Mouse (Mus musculus): ENCODE measurements around the gene Polr3e. TPM values are rescaled to one million over a fixed set of nuclear protein-coding genes. Genes with fewer than 3 reads are reported as not detected.

Gene Polr3e
- polyA plus RNA-seq, 2 experiments: 25.8 to 36.3 TPM

DNA sequence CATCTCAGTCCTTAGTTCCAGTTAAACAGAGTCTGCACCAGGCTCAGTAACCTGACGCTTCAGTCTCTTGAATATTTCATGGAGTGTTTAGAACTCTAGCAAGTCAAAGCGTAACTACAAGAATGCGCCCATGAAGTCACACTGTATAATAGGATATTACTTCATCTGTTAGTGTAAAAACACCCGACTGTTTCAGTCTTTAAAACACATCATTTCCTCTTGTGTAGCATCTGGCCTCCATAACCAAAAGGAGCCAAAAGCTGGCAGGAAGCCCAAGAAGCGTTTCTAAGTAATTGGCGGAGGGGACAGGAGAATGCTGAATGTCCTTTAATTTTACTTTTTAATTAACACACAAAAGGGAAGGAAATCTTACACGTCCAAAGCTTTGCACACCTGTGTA lies 59.5 kb downstream of the Polr3e start:
- ATAC-seq (ENCODE audit: low FRiP score, low read depth) (peak; percentile 39; the same call in 1 of the 2 replicates), DNase-seq (ENCODE audit: low spot score) (peak; percentile 78)
- H3K27ac ChIP-seq (replicated peaks; ENCODE audit: low read depth, low read length): no peak overlapping the region
- no peak overlapping the region for H3K9ac ChIP-seq (ENCODE audit: low read depth, low read length, severe bottlenecking)
- 19% methylated on average over 7 of the region's 7 CpGs for WGBS
- H3K4me2 ChIP-seq (replicated peaks; ENCODE audit: low read depth, low read length, severe bottlenecking): no peak overlapping the region
- no peak overlapping the region for H3K4me3 ChIP-seq (replicated peaks; ENCODE audit: low read length)
- no peak for TF ChIP-seq POLR2A (IDR thresholded peaks at IDR 0.05; ENCODE audit: borderline replicate concordance, extremely low read depth, insufficient read depth, insufficient read length)
- no peaks in the 10 kb centered on the region for H3K36me3 ChIP-seq (ENCODE audit: control insufficient read depth, insufficient read depth, low read length)
- no peaks in the 10 kb centered on the region for H3K27me3 ChIP-seq (ENCODE audit: control insufficient read depth, insufficient read depth, low read length)
- H3K4me1 ChIP-seq (ENCODE audit: control insufficient read depth, insufficient read depth, low read length): peaks cover 33% of the 10 kb centered on the region
- H3K9me3 ChIP-seq (ENCODE audit: control insufficient read depth, low read length): no peaks in the 10 kb centered on the region

DNA sequence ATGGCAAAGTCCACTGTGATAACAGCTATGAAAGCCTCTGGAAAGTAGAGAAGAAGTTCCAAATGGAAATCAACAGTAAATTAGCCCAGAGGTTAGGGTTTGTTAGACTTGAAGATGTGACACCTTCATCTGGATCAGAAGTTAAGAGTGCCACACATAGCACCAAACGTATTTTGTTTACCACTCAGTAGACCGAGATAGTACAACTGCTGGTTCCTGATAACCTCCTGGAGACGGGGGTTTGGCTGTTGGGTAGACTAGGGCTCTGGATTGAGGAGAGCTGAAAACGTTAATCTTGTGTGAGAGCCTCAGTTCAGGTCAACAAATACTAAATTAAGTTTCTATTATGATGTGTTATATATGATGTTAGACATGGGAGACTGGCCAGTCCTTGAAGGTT lies 62.5 kb downstream of the Polr3e start:
- no peak for ATAC-seq (ENCODE audit: low FRiP score, low read depth)
- Histone ChIP-seq H3K4me2 (replicated peaks; ENCODE audit: low read depth, low read length, severe bottlenecking) (peak overlapping the region; percentile 15; the same call in 1 of the 2 replicates), H3K36me3 (ENCODE audit: control insufficient read depth, insufficient read depth, low read length) (no peaks in the 10 kb centered on the region), H3K27me3 (ENCODE audit: control insufficient read depth, insufficient read depth, low read length) (no peaks in the 10 kb centered on the region), H3K4me1 (ENCODE audit: control insufficient read depth, insufficient read depth, low read length) (peaks cover 30% of the 10 kb centered on the region), H3K9me3 (ENCODE audit: control insufficient read depth, low read length) (no peaks in the 10 kb centered on the region), H3K27ac (replicated peaks; ENCODE audit: low read depth, low read length) (no peak overlapping the region), H3K9ac (ENCODE audit: low read depth, low read length, severe bottlenecking) (no peak overlapping the region), H3K4me3 (replicated peaks; ENCODE audit: low read length) (0 out of 2 replicates have a peak overlapping the region, but pooled peaks have one; percentile 90)
- 85% methylated on average over 4 of the region's 4 CpGs for WGBS
- TF ChIP-seq POLR2A (IDR thresholded peaks at IDR 0.05; ENCODE audit: borderline replicate concordance, extremely low read depth, insufficient read depth, insufficient read length): no peak
- no peak for DNase-seq (ENCODE audit: low spot score)

DNA sequence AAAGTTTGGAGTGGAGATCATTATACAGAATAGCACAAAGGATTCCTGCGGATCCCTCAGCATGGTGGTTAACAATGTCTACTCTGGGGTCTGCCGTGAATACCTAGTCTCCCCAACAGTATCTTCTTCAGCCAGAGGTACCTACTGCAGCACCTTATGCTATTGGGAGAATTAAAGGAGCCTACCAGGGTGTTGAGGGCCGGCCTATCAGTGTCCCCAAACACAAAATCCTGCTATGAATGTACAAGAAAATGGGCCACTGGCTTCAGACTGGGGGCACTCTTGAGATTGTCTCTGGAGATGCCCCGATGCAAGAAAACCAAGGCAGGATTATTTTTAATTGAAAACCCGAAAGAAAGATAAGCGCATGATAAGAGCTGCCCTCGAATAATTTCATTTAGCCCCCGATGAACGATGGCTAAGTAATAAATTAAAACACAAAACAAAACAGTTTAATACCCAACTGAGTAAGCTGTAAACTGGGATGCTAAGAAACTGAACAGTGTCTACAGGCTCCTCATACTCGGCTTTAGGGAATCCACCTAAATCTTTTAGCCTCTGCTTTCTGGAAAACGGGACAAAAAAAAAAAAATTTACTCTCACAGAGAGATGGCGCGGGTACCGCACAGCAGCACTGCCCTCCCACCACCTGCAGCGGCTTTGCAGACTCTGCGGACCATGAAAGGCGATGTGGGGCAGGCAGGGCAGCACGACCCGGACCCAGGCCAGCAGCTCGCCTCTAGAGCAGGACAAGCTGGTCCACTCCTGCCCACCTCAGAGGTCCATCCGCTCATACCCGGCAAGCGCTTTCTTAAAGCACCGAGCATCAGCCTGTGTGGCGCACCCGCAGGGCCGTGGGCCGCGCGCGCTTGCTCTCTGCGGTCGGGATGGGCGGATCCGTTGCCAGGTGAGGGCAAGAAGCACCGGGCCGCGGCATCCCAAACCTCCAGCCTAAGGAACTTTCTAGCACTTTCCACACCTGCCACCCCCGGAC lies 63.7 kb downstream of the Polr3e start:
- no peak for TF ChIP-seq POLR2A (IDR thresholded peaks at IDR 0.05; ENCODE audit: borderline replicate concordance, extremely low read depth, insufficient read depth, insufficient read length)
- Histone ChIP-seq H3K4me3 (replicated peaks; ENCODE audit: low read length) (peak overlapping the region; percentile 90), H3K9me3 (ENCODE audit: control insufficient read depth, low read length) (no peaks in the 10 kb centered on the region), H3K9ac (ENCODE audit: low read depth, low read length, severe bottlenecking) (peak overlapping the region; percentile 85), H3K27me3 (ENCODE audit: control insufficient read depth, insufficient read depth, low read length) (no peaks in the 10 kb centered on the region), H3K27ac (replicated peaks; ENCODE audit: low read depth, low read length) (peak overlapping the region; percentile 72; the same call in 1 of the 2 replicates), H3K4me1 (ENCODE audit: control insufficient read depth, insufficient read depth, low read length) (peaks cover 25% of the 10 kb centered on the region), H3K36me3 (ENCODE audit: control insufficient read depth, insufficient read depth, low read length) (no peaks in the 10 kb centered on the region), H3K4me2 (replicated peaks; ENCODE audit: low read depth, low read length, severe bottlenecking) (peak overlapping the region; percentile 66)
- WGBS: 7% methylated on average over 36 of the region's 39 CpGs
- ATAC-seq (ENCODE audit: low FRiP score, low read depth) (peak; percentile 4), DNase-seq (ENCODE audit: low spot score) (peak; percentile 21)

GRCm38 (mm10) chr7:120982200-120982841 lies 64.8 kb downstream of the Polr3e start, which contains the start of the genes Cdr2 and Mfsd13b:
Gene Cdr2 (minus strand): TSS chr7:120982312.
Gene Mfsd13b (plus strand): TSS chr7:120982509.
- peak within 1 kb of the TSS; percentile 90 for H3K4me3 ChIP-seq (replicated peaks; ENCODE audit: low read length)
- peak; percentile 98 for ATAC-seq (ENCODE audit: low FRiP score, low read depth)
- WGBS: under 1% methylated on average over 41 of the region's 46 CpGs
- peak within 1 kb of the TSS; percentile 66 for H3K4me2 ChIP-seq (replicated peaks; ENCODE audit: low read depth, low read length, severe bottlenecking)
- H3K9me3 ChIP-seq (ENCODE audit: control insufficient read depth, low read length): no peaks in the 10 kb centered on the region
- H3K4me1 ChIP-seq (ENCODE audit: control insufficient read depth, insufficient read depth, low read length): peaks cover 16% of the 10 kb centered on the region
- no peaks in the 10 kb centered on the region for H3K27me3 ChIP-seq (ENCODE audit: control insufficient read depth, insufficient read depth, low read length)
- DNase-seq (ENCODE audit: low spot score): peak; percentile 97
- H3K9ac ChIP-seq (ENCODE audit: low read depth, low read length, severe bottlenecking): peak within 1 kb of the TSS; percentile 85
- peak; percentile 84; the same call in 1 of the 2 replicates for TF ChIP-seq POLR2A (IDR thresholded peaks at IDR 0.05; ENCODE audit: borderline replicate concordance, extremely low read depth, insufficient read depth, insufficient read length)
- H3K36me3 ChIP-seq (ENCODE audit: control insufficient read depth, insufficient read depth, low read length): no peaks in the 10 kb centered on the region
- peak within 1 kb of the TSS; percentile 76 for H3K27ac ChIP-seq (replicated peaks; ENCODE audit: low read depth, low read length)

DNA sequence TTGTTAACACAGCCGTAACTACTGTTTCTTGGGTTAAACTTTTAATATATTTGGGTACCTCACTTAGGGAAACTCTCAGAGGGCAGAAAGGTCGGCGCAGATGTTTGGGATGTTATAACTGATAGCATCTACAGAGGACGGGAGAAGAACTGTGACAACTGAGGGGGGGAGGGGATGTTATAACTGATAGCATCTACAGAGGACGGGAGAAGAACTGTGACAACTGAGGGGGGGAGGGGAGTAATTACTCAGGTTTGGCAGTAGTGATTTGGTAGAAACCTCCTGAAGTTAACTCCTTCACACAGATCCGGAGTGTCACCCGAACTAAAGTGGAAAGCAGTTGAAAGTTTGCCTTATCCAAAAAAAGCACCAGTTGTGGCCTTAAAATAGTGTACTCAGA lies 65.4 kb downstream of the Polr3e start:
- Histone ChIP-seq H3K27me3 (ENCODE audit: control insufficient read depth, insufficient read depth, low read length) (no peaks in the 10 kb centered on the region), H3K4me3 (replicated peaks; ENCODE audit: low read length) (peak overlapping the region; percentile 90), H3K27ac (replicated peaks; ENCODE audit: low read depth, low read length) (no peak overlapping the region), H3K36me3 (ENCODE audit: control insufficient read depth, insufficient read depth, low read length) (no peaks in the 10 kb centered on the region), H3K4me1 (ENCODE audit: control insufficient read depth, insufficient read depth, low read length) (peaks cover 12% of the 10 kb centered on the region), H3K9ac (ENCODE audit: low read depth, low read length, severe bottlenecking) (peak overlapping the region; percentile 80), H3K4me2 (replicated peaks; ENCODE audit: low read depth, low read length, severe bottlenecking) (peak overlapping the region; percentile 60), H3K9me3 (ENCODE audit: control insufficient read depth, low read length) (no peaks in the 10 kb centered on the region)
- DNase-seq (ENCODE audit: low spot score): peak; percentile 40
- 6% methylated on average over 7 of the region's 7 CpGs for WGBS
- ATAC-seq (ENCODE audit: low FRiP score, low read depth): no peak
- no peak for TF ChIP-seq POLR2A (IDR thresholded peaks at IDR 0.05; ENCODE audit: borderline replicate concordance, extremely low read depth, insufficient read depth, insufficient read length)

Data from limb, embryonic 14.5 days (tissue).